Mouse (Mus musculus): ENCODE data around the gene Sptan1.

DNA sequence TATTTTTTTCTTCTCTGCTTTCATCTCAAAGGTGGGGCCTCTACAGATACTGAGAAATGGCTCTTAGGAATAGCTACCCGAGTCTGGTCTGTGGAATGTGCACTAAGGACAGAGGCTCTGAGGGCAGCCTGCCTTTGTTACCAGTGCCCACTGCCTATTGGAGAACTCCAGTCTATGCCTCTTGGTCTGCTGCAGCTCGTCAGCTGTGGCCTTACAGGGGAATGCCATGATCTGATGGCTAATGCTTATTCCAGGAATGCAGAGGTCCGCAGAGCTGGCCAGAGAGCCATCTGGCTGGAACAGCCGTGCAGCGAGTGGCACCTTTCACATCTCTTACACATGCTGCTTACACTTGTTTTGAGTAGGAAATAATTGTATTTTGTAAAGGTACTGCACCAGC is 2.4 kb downstream of the Sptan1 start:
- TF ChIP-seq CTCF (IDR thresholded peaks at IDR 0.05; ENCODE audit: extremely low read depth, insufficient read depth, low read length) = no peak
- no peak for TF ChIP-seq POLR2A (IDR thresholded peaks at IDR 0.05; ENCODE audit: extremely low read depth, insufficient read depth, low read length)

Measured in cortical plate, adult 2 months (tissue).